Comparison of ENCODE assay signal across 7 mouse cellular contexts in the genomic region with DNA sequence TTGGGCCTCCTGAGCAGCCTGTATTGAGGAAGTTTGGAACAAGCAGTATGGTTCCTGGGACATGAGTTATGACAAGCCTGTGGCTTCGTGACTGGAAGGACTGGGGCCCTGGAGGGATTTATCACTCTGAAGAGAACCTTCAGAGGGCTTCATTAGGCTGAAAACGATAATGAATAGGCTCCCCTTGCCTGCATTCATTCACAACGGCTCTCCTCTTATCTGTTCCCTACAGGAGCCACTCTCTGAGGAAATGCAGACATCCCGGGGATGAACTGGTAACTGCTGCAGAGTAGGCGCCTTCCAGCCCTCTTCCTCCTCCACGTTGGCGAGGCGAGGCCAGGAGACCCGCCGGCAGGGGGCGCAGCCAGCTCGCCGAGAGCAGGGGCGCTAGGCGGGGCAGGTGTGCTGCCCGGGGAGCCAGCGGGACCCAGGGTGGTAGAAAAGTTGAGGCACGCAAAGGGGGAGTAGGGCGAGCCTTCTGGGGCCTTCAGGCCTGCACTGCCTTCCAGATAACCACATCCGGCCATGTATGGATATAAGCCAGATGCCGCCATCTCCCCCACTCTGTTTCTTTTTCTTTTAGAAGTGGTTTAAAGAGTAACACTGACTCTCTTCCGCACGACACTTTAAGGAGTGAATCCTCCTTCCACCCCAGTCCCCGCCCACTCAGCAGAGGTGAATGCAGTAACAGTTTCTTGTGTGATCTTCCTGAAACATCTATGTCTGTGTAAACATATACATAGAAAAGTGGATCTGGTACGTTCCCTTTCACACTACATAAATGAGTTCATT. TPM values are rescaled to one million over a fixed set of nuclear protein-coding genes. Genes with fewer than 3 reads are reported as not detected.
A peak's percentile ranks its signal among the peaks of the same experiment; 100 is the strongest.
DNase-seq lines count a peak whose midpoint lies in the region; ATAC-seq and TF ChIP-seq lines count a peak whose summit lies in the region.

No protein-coding gene starts in this region.

- no peaks in the 10 kb centered on the region for H3K27me3 ChIP-seq in intestine, postnatal 0 days (replicated peaks; ENCODE audit: control insufficient read depth, insufficient read depth, low read length)
- no peaks in the 10 kb centered on the region; the same call in 1 of the 2 replicates for H3K27me3 ChIP-seq in limb, embryonic 15.5 days
- H3K27me3 ChIP-seq in midbrain, embryonic 16.5 days (ENCODE audit: control insufficient read depth, insufficient read depth, low read depth, low read length): peaks cover 8% of the 10 kb centered on the region; the same call in 1 of the 2 replicates

- peak; percentile 50 for ATAC-seq in intestine, postnatal 0 days
- ATAC-seq in limb, embryonic 15.5 days (ENCODE audit: insufficient number of reproducible peaks, low FRiP score, low TSS enrichment, low read depth): no peak
- no peak for ATAC-seq in midbrain, embryonic 16.5 days

- no peak overlapping the region for H3K9ac ChIP-seq in intestine, postnatal 0 days (ENCODE audit: low read depth, low read length)
- H3K9ac ChIP-seq in limb, embryonic 15.5 days: no peak overlapping the region
- H3K9ac ChIP-seq in midbrain, embryonic 16.5 days (ENCODE audit: low read depth, low read length): no peak overlapping the region; the same call in 1 of the 2 replicates

- DNase-seq in adrenal gland, postnatal 10 days: peak; percentile 96
- peak; percentile 91 for DNase-seq in embryo, embryonic 11 days
- DNase-seq in heart, adult 11 months: peak; percentile 92
- peak; percentile 70 to 82 for DNase-seq in spleen, postnatal 14 days (ENCODE audit: low spot score in 2 of 2)

- no peaks in the 10 kb centered on the region for H3K36me3 ChIP-seq in intestine, postnatal 0 days (ENCODE audit: control insufficient read depth, insufficient read depth)
- H3K36me3 ChIP-seq in limb, embryonic 15.5 days: no peaks in the 10 kb centered on the region
- H3K36me3 ChIP-seq in midbrain, embryonic 16.5 days (ENCODE audit: control insufficient read depth, insufficient read depth, low read length): no peaks in the 10 kb centered on the region

- peak overlapping the region; percentile 21; the same call in 1 of the 2 replicates for H3K4me3 ChIP-seq in intestine, postnatal 0 days (ENCODE audit: low read depth, low read length)
- H3K4me3 ChIP-seq in limb, embryonic 15.5 days: peak overlapping the region; percentile 17
- H3K4me3 ChIP-seq in midbrain, embryonic 16.5 days (ENCODE audit: low read depth, low read length): no peak overlapping the region

- 7% methylated on average over 25 of the region's 25 CpGs for WGBS in intestine, postnatal 0 days
- WGBS in limb, embryonic 15.5 days: 5% methylated on average over 25 of the region's 25 CpGs
- whole genome bisulfite sequencing in midbrain, embryonic 16.5 days: 11% methylated on average over 23 of the region's 25 CpGs

- no peaks in the 10 kb centered on the region for H3K9me3 ChIP-seq in intestine, postnatal 0 days (ENCODE audit: control insufficient read depth)
- no peaks in the 10 kb centered on the region for H3K9me3 ChIP-seq in limb, embryonic 15.5 days
- no peaks in the 10 kb centered on the region for H3K9me3 ChIP-seq in midbrain, embryonic 16.5 days (replicated peaks; ENCODE audit: control insufficient read depth, low read length, poor library complexity, severe bottlenecking)

- H3K27ac ChIP-seq in intestine, postnatal 0 days (ENCODE audit: low read depth, low read length): peak overlapping the region; percentile 28; the same call in 1 of the 2 replicates
- peak overlapping the region; percentile 87 for H3K27ac ChIP-seq in limb, embryonic 15.5 days
- H3K27ac ChIP-seq in midbrain, embryonic 16.5 days (ENCODE audit: low read length): no peak overlapping the region

- H3K4me2 ChIP-seq in intestine, postnatal 0 days (replicated peaks; ENCODE audit: low read depth): peak overlapping the region; percentile 60
- H3K4me2 ChIP-seq in limb, embryonic 15.5 days: peak overlapping the region; percentile 42
- peak overlapping the region; percentile 28 for H3K4me2 ChIP-seq in midbrain, embryonic 16.5 days (ENCODE audit: low read length)

- TF ChIP-seq CTCF in intestine, postnatal 0 days (IDR thresholded peaks at IDR 0.05; ENCODE audit: low read depth): peak; percentile 97

- H3K4me1 ChIP-seq in intestine, postnatal 0 days (replicated peaks; ENCODE audit: control insufficient read depth, insufficient read depth, low read length): peaks cover 5% of the 10 kb centered on the region; the same call in 1 of the 2 replicates
- H3K4me1 ChIP-seq in limb, embryonic 15.5 days: peaks cover 75% of the 10 kb centered on the region
- H3K4me1 ChIP-seq in midbrain, embryonic 16.5 days (ENCODE audit: control insufficient read depth, insufficient read depth, low read length): peaks cover 7% of the 10 kb centered on the region; the same call in 1 of the 2 replicates

RNA-seq across cellular contexts. Expression of a gene that starts 14.9 kb away (rescaled TPM):
- 100 to 1,000 TPM; 470 to 498 TPM for total RNA-seq in adrenal gland, postnatal 10 days (2021)
- polyA plus RNA-seq in intestine, postnatal 0 days (2015; fragmentation: Nextera tagmentation; extraction: Ambion mirVana): 73.6 and 78.6 TPM in 2 replicates
- 599 and 855 TPM in 2 replicates for polyA plus RNA-seq in limb, embryonic 15.5 days (2015; fragmentation: Nextera tagmentation; extraction: Ambion mirVana)
- polyA plus RNA-seq in midbrain, embryonic 16.5 days (2015; fragmentation: Nextera tagmentation; extraction: Ambion mirVana): 50.4 and 66.0 TPM in 2 replicates
